Mouse (Mus musculus): ENCODE measurements around the gene Fut9.

The Fut9 gene

GRCm38 (mm10) chr4:25645580-25645979, 154.5 kb downstream of the Fut9 start:
- DNase-seq (ENCODE audit: low spot score): no peak

GRCm38 (mm10) chr4:25641993-25642392, 158.1 kb downstream of the Fut9 start:
- no peak for DNase-seq (ENCODE audit: low spot score)

- no peak for DNase-seq (ENCODE audit: low spot score)
Observed at GRCm38 (mm10) chr4:25633262-25633661, 166.8 kb downstream of the Fut9 start.

- DNase-seq (ENCODE audit: low spot score): no peak
Observed at GRCm38 (mm10) chr4:25628113-25628512, 171.9 kb downstream of the Fut9 start.

- no peak for DNase-seq (ENCODE audit: low spot score)
Observed at GRCm38 (mm10) chr4:25627467-25627866, 172.6 kb downstream of the Fut9 start.

GRCm38 (mm10) chr4:25627039-25627438, 173.0 kb downstream of the Fut9 start:
- DNase-seq (ENCODE audit: low spot score): no peak

- no peak for DNase-seq (ENCODE audit: low spot score)
Observed at GRCm38 (mm10) chr4:25623176-25623575, 176.9 kb downstream of the Fut9 start.

GRCm38 (mm10) chr4:25617301-25617700, 182.7 kb downstream of the Fut9 start:
- no peak for DNase-seq (ENCODE audit: low spot score)

GRCm38 (mm10) chr4:25613426-25613825, 186.6 kb downstream of the Fut9 start:
- no peak for DNase-seq (ENCODE audit: low spot score)

GRCm38 (mm10) chr4:25610481-25610880, 189.6 kb downstream of the Fut9 start:
- no peak for DNase-seq (ENCODE audit: low spot score)

GRCm38 (mm10) chr4:25593218-25593617, 206.8 kb downstream of the Fut9 start:
- DNase-seq (ENCODE audit: low spot score): no peak

All from lung, postnatal 25 days (tissue).